In the genomic region with DNA sequence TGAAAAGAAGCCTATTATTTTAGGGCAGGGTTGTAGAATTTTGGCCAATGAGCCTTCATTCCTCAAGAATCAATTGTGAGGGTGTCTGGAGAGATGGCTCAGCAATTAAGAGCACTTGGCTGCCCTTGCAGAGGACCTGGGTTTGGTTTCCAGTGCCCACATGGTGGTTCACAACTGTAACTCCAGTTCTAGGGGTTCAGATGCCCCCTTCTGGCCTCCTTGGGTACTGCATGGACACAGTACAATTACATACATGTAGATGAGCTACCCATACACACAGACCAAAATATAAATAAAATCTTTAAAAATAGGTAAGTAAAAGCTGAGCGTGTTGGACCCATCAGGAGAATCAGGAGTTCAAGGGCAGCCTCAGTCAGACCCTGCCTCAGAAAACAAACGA, we compare ENCODE assay signal across 12 mouse cellular contexts. TPM values are rescaled to one million over a fixed set of nuclear protein-coding genes. Genes with fewer than 3 reads are reported as not detected.
DNase-seq lines count a peak whose midpoint lies in the region; ATAC-seq and TF ChIP-seq lines count a peak whose summit lies in the region.
"Had no signal": no experiment of that assay in that cellular context is flagged by ENCODE, and none has a peak within 500 bp of the region (broad histone marks: within the 10 kb centered on the region; RNA-seq: fewer than 3 reads in every experiment).

No protein-coding gene starts in this region.

- DNase-seq in heart, adult 2 months, result no peak
- no peak for DNase-seq in heart, postnatal 10 days
- no peak for DNase-seq in spleen, adult 2 months (ENCODE audit: low read depth in 1 of 2, low spot score in 2 of 2)
- no peak for DNase-seq in spleen, postnatal 36 days (ENCODE audit: low spot score in 2 of 2)
- peak; percentile 27 for DNase-seq in c-Kit-positive CD71-positive TER-119-negative erythroid progenitor cells, embryonic 14.5 days (ENCODE audit: low read depth)
- DNase-seq in thymus, postnatal 36 days, result peak; percentile 20 to 23

- TF ChIP-seq CTCF in heart, adult 2 months (IDR thresholded peaks at IDR 0.05), result peak; percentile 61
- TF ChIP-seq CTCF in spleen, adult 2 months (IDR thresholded peaks at IDR 0.05; ENCODE audit: extremely low read depth, insufficient read depth, insufficient read length, insufficient replicate concordance), result 0 out of 2 replicates have a peak, but pooled peaks have one; percentile 11

- TF ChIP-seq POLR2A in heart, adult 2 months (IDR thresholded peaks at IDR 0.05; ENCODE audit: insufficient read depth, low read depth, low read length), result no peak
- TF ChIP-seq POLR2A in spleen, adult 2 months (IDR thresholded peaks at IDR 0.05; ENCODE audit: low read depth, low read length), result no peak

- H3K4me1 ChIP-seq in heart, adult 2 months (ENCODE audit: control insufficient read depth, insufficient read depth, low read length), result no peaks in the 10 kb centered on the region
- peaks cover 4% of the 10 kb centered on the region; the same call in 1 of the 2 replicates for H3K4me1 ChIP-seq in spleen, adult 2 months (ENCODE audit: control insufficient read depth, insufficient read depth, insufficient read length)
- H3K4me1 ChIP-seq in heart, embryonic 12.5 days (replicated peaks), result no peaks in the 10 kb centered on the region
- H3K4me1 ChIP-seq: hindbrain, embryonic 12.5 days; neural tube, embryonic 12.5 days had no signal

- TF ChIP-seq EP300 in heart, adult 2 months (IDR thresholded peaks at IDR 0.05; ENCODE audit: insufficient read depth, low read depth, low read length), result no peak

- no peak overlapping the region for H3K4me3 ChIP-seq in heart, adult 2 months
- H3K4me3 ChIP-seq in spleen, adult 2 months (ENCODE audit: extremely low read depth, insufficient read depth, insufficient read length), result no peak overlapping the region
- H3K4me3 ChIP-seq in heart, embryonic 12.5 days, result no peak overlapping the region
- H3K4me3 ChIP-seq: hindbrain, embryonic 12.5 days; lung, embryonic 15.5 days; neural tube, embryonic 12.5 days had no signal

- intact Hi-C loops in heart, adult 2 months (cut with DNase I), result no loop called here
- intact Hi-C loops in heart, postnatal 10 days (cut with DNase I), result no loop called here

- H3K36me3 ChIP-seq in heart, adult 2 months (ENCODE audit: control insufficient read depth, insufficient read depth, low read length), result no peaks in the 10 kb centered on the region
- H3K36me3 ChIP-seq in spleen, adult 2 months (ENCODE audit: control insufficient read depth, insufficient read depth, low read length), result no peaks in the 10 kb centered on the region
- no peaks in the 10 kb centered on the region for H3K36me3 ChIP-seq in heart, embryonic 12.5 days
- H3K36me3 ChIP-seq: hindbrain, embryonic 12.5 days; lung, embryonic 15.5 days; neural tube, embryonic 12.5 days had no signal

- no peaks in the 10 kb centered on the region for H3K79me2 ChIP-seq in heart, adult 2 months (replicated peaks; ENCODE audit: control insufficient read depth, insufficient read depth, low read length)

- no peak overlapping the region for H3K9ac ChIP-seq in heart, adult 2 months (ENCODE audit: low read depth, low read length)
- no peak overlapping the region for H3K9ac ChIP-seq in heart, embryonic 12.5 days
- H3K9ac ChIP-seq: hindbrain, embryonic 12.5 days; lung, embryonic 15.5 days; neural tube, embryonic 12.5 days had no signal

- H3K9me3 ChIP-seq in heart, embryonic 12.5 days (replicated peaks), result 0 out of 2 replicates have a peak, but pooled peaks cover 3% of the 10 kb centered on the region
- H3K9me3 ChIP-seq: hindbrain, embryonic 12.5 days; lung, embryonic 15.5 days; neural tube, embryonic 12.5 days had no signal

- 72% methylated on average over 2 of the region's 2 CpGs for WGBS in heart, adult 2 months
- 90% methylated on average over 2 of the region's 2 CpGs for WGBS in spleen, adult 2 months
- 68% methylated on average over 2 of the region's 2 CpGs for WGBS in heart, embryonic 12.5 days

- no peak overlapping the region for H3K4me2 ChIP-seq in heart, embryonic 12.5 days
- H3K4me2 ChIP-seq: hindbrain, embryonic 12.5 days; lung, embryonic 15.5 days; neural tube, embryonic 12.5 days had no signal

- ATAC-seq in erythroid progenitor cell, adult 5-6 weeks (replicated peaks; ENCODE audit: low FRiP score, poor library complexity, severe bottlenecking), result no peak
- ATAC-seq in heart, embryonic 12.5 days (ENCODE audit: insufficient number of reproducible peaks, low FRiP score), result no peak

- H3K27me3 ChIP-seq in heart, adult 2 months (ENCODE audit: control insufficient read depth, insufficient read depth, low read length), result no peaks in the 10 kb centered on the region; the same call in 1 of the 2 replicates
- H3K27me3 ChIP-seq in spleen, adult 2 months (ENCODE audit: control insufficient read depth, insufficient read depth, low read length), result no peaks in the 10 kb centered on the region
- peaks cover under 1% of the 10 kb centered on the region; the same call in 1 of the 2 replicates for H3K27me3 ChIP-seq in heart, embryonic 12.5 days (replicated peaks)
- H3K27me3 ChIP-seq: hindbrain, embryonic 12.5 days; lung, embryonic 15.5 days; neural tube, embryonic 12.5 days had no signal

- H3K27ac ChIP-seq in heart, adult 2 months, result no peak overlapping the region
- no peak overlapping the region for H3K27ac ChIP-seq in spleen, adult 2 months (ENCODE audit: insufficient read depth, low read length)
- H3K27ac ChIP-seq in heart, embryonic 12.5 days (ENCODE audit: poor library complexity, severe bottlenecking), result no peak overlapping the region
- H3K27ac ChIP-seq: hindbrain, embryonic 12.5 days; lung, embryonic 15.5 days; neural tube, embryonic 12.5 days had no signal

RNA-seq across cellular contexts. Expression of gene Dnmbp, which starts 21.2 kb away (rescaled TPM):
- total RNA-seq in heart, adult 2 months (2021), result 1 to 10 TPM; 8.1 to 9.8 TPM
- 7.1 and 9.6 TPM in 2 replicates for polyA plus RNA-seq in heart, adult 2 months (2012; rRNA removed)
- total RNA-seq in heart, postnatal 10 days (2021), result 10 to 100 TPM; 11.2 to 13.2 TPM
- 8.9 and 9.9 TPM in 2 replicates for polyA plus RNA-seq in spleen, adult 2 months (2012; rRNA removed)
- 2.5 and 5.0 TPM in 2 replicates for total RNA-seq in erythroid progenitor cell, adult 5-6 weeks (2015; ENCODE audit: low replicate concordance)
- 1.5 and 2.3 TPM in 2 replicates for total RNA-seq in erythroid progenitor cell, adult 5-6 weeks (2017; ENCODE audit: low replicate concordance)
- polyA plus RNA-seq in heart, embryonic 12.5 days (2016; fragmentation: Nextera tagmentation; extraction: Ambion mirVana), result 11.8 and 11.9 TPM in 2 replicates

RNA-seq across cellular contexts. Expression of gene Cpn1, which starts 25.2 kb away (rescaled TPM):
- total RNA-seq in heart, adult 2 months (2021), result under 1 TPM in 1 of 2 experiments, not detected in 1; 0.31 TPM
- polyA plus RNA-seq in heart, adult 2 months (2012; rRNA removed), result 0.18 and 0.47 TPM in 2 replicates
- total RNA-seq in heart, postnatal 10 days (2021), result not detected
- 1.4 and 1.7 TPM in 2 replicates for polyA plus RNA-seq in spleen, adult 2 months (2012; rRNA removed)
- not detected in 2 replicates for total RNA-seq in erythroid progenitor cell, adult 5-6 weeks (2015; ENCODE audit: low replicate concordance)
- total RNA-seq in erythroid progenitor cell, adult 5-6 weeks (2017; ENCODE audit: low replicate concordance), result not detected in 2 replicates
- polyA plus RNA-seq in heart, embryonic 12.5 days (2016; fragmentation: Nextera tagmentation; extraction: Ambion mirVana), result 0.86 and 1.6 TPM in 2 replicates
- total RNA-seq: common myeloid progenitor, adult 5-6 weeks had no signal

Comparison
In these comparisons a context has a peak if more than half of its experiments do, and no peak if none do; other contexts are left out.
1. DNase-seq: peak in c-Kit-positive CD71-positive TER-119-negative erythroid progenitor cells, embryonic 14.5 days (single experiment) and thymus, postnatal 36 days (2 of 2); none in heart, adult 2 months (0 of 2), heart, postnatal 10 days (0 of 2), spleen, adult 2 months (0 of 2) and spleen, postnatal 36 days (0 of 2).